Mouse (Mus musculus) kidney, adult 2 months (tissue): ENCODE measurements around the gene Cdk5rap3.

Source experiments
- CTCF ChIP-seq: fragments of 200-500 bp; conservative IDR thresholded peaks from 2 replicates; pipeline ENCODE4 v1.5.1; 2011; ENCODE audit warnings: low read depth, mild to moderate bottlenecking, control low read depth, low read length, moderate library complexity, mixed read lengths; ENCODE audit not compliant: insufficient read depth, insufficient read length
- POLR2A ChIP-seq: fragments of 200-500 bp; IDR thresholded peaks from one replicate; pipeline ENCODE4 v1.6.1; 2011; ENCODE audit warnings: low read depth, low read length, control low read depth

DNA sequence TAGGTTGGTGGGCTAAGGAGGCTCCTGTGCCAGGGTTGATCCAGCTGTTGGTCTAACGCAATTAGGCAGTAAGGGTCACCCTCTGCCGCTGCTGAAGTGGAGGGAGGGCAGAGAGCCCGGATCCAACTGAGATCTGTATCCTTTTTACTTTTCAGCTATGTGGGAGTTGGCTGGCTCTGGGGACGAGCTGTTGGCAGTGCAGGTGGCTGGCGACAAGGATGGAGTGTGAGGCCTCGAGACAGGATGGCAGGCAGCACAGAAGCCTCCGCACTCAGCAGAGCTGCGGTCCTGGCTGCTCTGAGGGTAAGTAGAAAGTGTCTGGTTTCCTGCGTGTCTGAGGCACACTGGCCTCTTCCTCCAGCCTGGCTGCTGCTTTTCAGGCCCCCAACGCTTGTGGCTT, 36.1 kb upstream of the Cdk5rap3 start:
- TF ChIP-seq POLR2A: no peak
- TF ChIP-seq CTCF: no peak
